Mouse (Mus musculus) intestine, embryonic 16.5 days (tissue): ENCODE data around the gene Pan3. TPM values are rescaled to one million over a fixed set of nuclear protein-coding genes. Genes with fewer than 3 reads are reported as not detected.
A peak's percentile ranks its signal among the peaks of the same experiment; 100 is the strongest.

Experiments used
- ATAC-seq: fragments of 200-750 bp; cut with Nextera tagmentation; 2 replicates; pipeline ENCODE4 v1.8.0; 2017; ENCODE audit warnings: moderate TSS enrichment, moderate library complexity
- H3K27ac ChIP-seq: fragments of 300-500 bp; sonication (generic); 2 replicates; pipeline ENCODE4 v1.5.1; 2014; ENCODE audit warnings: mild to moderate bottlenecking, low read length
- H3K27me3 ChIP-seq: fragments of 300-500 bp; sonication (generic); replicated peaks from 2 replicates; pipeline ENCODE4 v1.6.1; 2014; ENCODE audit warnings: low read length, control low read depth, mixed read lengths; ENCODE audit not compliant: control insufficient read depth, insufficient read depth
- H3K36me3 ChIP-seq: fragments of 300-500 bp; sonication (generic); 2 replicates; pipeline ENCODE4 v1.6.1; 2014; ENCODE audit warnings: low read length, control low read depth; ENCODE audit not compliant: control insufficient read depth, insufficient read depth
- H3K4me1 ChIP-seq: fragments of 300-500 bp; sonication (generic); 2 replicates; pipeline ENCODE4 v1.6.1; 2014; ENCODE audit warnings: low read length, control low read depth, mixed read lengths; ENCODE audit not compliant: control insufficient read depth, insufficient read depth
- H3K4me2 ChIP-seq: fragments of 300-500 bp; sonication (generic); 2 replicates; pipeline ENCODE4 v1.6.1; 2014; ENCODE audit warnings: low read depth, low read length, control low read depth
- H3K4me3 ChIP-seq: fragments of 300-500 bp; sonication (generic); 2 replicates; pipeline ENCODE4 v1.5.1; 2014; ENCODE audit warnings: mild to moderate bottlenecking, low read length
- H3K9ac ChIP-seq: fragments of 300-500 bp; sonication (generic); 2 replicates; pipeline ENCODE4 v1.6.1; 2014; ENCODE audit warnings: low read depth, low read length
- H3K9me3 ChIP-seq: fragments of 300-500 bp; sonication (generic); 2 replicates; pipeline ENCODE4 v1.6.1; 2016; ENCODE audit warnings: low read length, control low read depth; ENCODE audit not compliant: control insufficient read depth
- WGBS: fragments of 180-500 bp; shearing (Covaris S2); extraction: QIAGEN DNeasy Blood & Tissue Kit; methylation state at CpG from one replicate; pipeline ENCODE4 v1.1.7; 2014; 5-methylcytosine and 5-hydroxymethylcytosine counted together
- polyA plus RNA-seq: library from polyadenylated mRNA; unstranded; fragments of >200 nt; fragmentation: Nextera tagmentation; extraction: Ambion mirVana; gene quantifications from 2 replicates; pipeline ENCODE4 v1.2.1, GENCODE M21; 2015

The Pan3 gene
- polyA plus RNA-seq, 1 experiment from 2014 or later = 40.4 TPM

DNA sequence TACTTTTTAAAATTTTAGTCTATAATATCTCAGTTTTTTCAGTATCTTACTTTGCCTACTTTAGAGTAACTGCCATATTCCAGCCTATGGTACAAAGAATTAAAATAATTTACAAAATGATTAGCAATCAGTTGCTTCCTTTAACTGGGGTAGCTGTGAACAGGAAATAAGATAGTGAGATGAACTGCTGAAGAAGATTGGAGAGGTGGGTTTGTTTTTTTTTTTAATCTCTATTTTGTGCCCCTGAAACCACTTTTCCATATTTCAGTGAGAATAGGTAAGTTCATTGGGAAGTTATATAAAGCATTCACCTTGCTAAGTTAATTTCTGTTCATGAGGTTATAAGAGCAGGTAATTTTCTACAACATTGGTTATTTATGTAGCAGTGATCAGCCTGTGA, 36.4 kb downstream of the Pan3 start:
- no peak overlapping the region for H3K27ac ChIP-seq
- no peak overlapping the region for H3K4me2 ChIP-seq
- ATAC-seq = no peak
- no peak overlapping the region for H3K9ac ChIP-seq
- H3K36me3 ChIP-seq = peaks cover 4% of the 10 kb centered on the region; the same call in 1 of the 2 replicates
- H3K9me3 ChIP-seq = no peaks in the 10 kb centered on the region
- no peak overlapping the region for H3K4me3 ChIP-seq
- no peaks in the 10 kb centered on the region for H3K4me1 ChIP-seq
- H3K27me3 ChIP-seq = no peaks in the 10 kb centered on the region

GRCm38 (mm10) chr5:147471163-147471562, 41.2 kb downstream of the Pan3 start:
- H3K9me3 ChIP-seq = no peaks in the 10 kb centered on the region
- no peaks in the 10 kb centered on the region for H3K27me3 ChIP-seq
- H3K4me1 ChIP-seq = no peaks in the 10 kb centered on the region
- peaks cover 4% of the 10 kb centered on the region; the same call in 1 of the 2 replicates for H3K36me3 ChIP-seq
- H3K4me2 ChIP-seq = no peak overlapping the region
- no peak for ATAC-seq
- H3K4me3 ChIP-seq = no peak overlapping the region
- 93% methylated on average over 5 of the region's 5 CpGs for WGBS
- H3K27ac ChIP-seq = no peak overlapping the region
- no peak overlapping the region for H3K9ac ChIP-seq

- 85% methylated on average over 6 of the region's 6 CpGs for WGBS
- Histone ChIP-seq H3K27me3 (no peaks in the 10 kb centered on the region), H3K9me3 (no peaks in the 10 kb centered on the region), H3K4me1 (no peaks in the 10 kb centered on the region), H3K4me2 (no peak overlapping the region), H3K9ac (no peak overlapping the region), H3K27ac (no peak overlapping the region), H3K4me3 (no peak overlapping the region), H3K36me3 (no peaks in the 10 kb centered on the region)
- ATAC-seq = no peak
Measured at GRCm38 (mm10) chr5:147473071-147473470, 43.1 kb downstream of the Pan3 start.

GRCm38 (mm10) chr5:147473856-147474255, 43.9 kb downstream of the Pan3 start:
- Histone ChIP-seq H3K4me1 (no peaks in the 10 kb centered on the region), H3K27me3 (no peaks in the 10 kb centered on the region), H3K9me3 (no peaks in the 10 kb centered on the region), H3K9ac (no peak overlapping the region), H3K27ac (no peak overlapping the region), H3K36me3 (no peaks in the 10 kb centered on the region), H3K4me2 (no peak overlapping the region), H3K4me3 (no peak overlapping the region)
- 87% methylated on average over 3 of the region's 3 CpGs for WGBS
- ATAC-seq = no peak

DNA sequence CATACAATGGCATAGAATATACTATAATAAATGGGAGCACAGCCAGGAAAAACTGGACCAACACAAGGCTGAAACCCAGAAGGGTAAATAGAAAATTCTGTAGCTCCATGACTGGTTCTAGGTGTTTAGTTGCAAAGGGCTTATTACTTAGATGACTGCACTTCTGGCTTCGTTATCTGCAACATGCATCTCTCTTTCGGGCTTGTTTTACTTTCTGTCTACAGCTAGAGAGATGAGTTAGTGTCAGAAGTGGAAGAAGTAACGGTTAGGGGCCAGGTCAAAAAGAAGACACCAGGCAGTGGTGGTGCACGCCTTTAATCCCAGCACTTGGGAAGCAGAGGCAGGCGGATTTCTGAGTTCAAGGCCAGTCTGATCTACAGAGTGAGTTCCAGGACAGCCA, 46.1 kb downstream of the Pan3 start:
- H3K4me1 ChIP-seq = no peaks in the 10 kb centered on the region
- H3K27ac ChIP-seq = no peak overlapping the region
- H3K36me3 ChIP-seq = no peaks in the 10 kb centered on the region
- H3K27me3 ChIP-seq = no peaks in the 10 kb centered on the region
- no peak overlapping the region for H3K9ac ChIP-seq
- no peak overlapping the region for H3K4me3 ChIP-seq
- no peaks in the 10 kb centered on the region for H3K9me3 ChIP-seq
- 91% methylated on average over 5 of the region's 5 CpGs for WGBS
- H3K4me2 ChIP-seq = no peak overlapping the region
- ATAC-seq = no peak

- WGBS = 91% methylated on average over 9 of the region's 9 CpGs
- H3K4me3 ChIP-seq = no peak overlapping the region
- no peaks in the 10 kb centered on the region for H3K9me3 ChIP-seq
- H3K4me1 ChIP-seq = no peaks in the 10 kb centered on the region
- no peak overlapping the region for H3K9ac ChIP-seq
- no peaks in the 10 kb centered on the region for H3K27me3 ChIP-seq
- H3K36me3 ChIP-seq = no peaks in the 10 kb centered on the region
- no peak for ATAC-seq
- H3K4me2 ChIP-seq = no peak overlapping the region
- H3K27ac ChIP-seq = no peak overlapping the region
Measured at GRCm38 (mm10) chr5:147477106-147477505, 47.1 kb downstream of the Pan3 start.

GRCm38 (mm10) chr5:147479341-147479740, 49.4 kb downstream of the Pan3 start:
- ATAC-seq = no peak
- no peaks in the 10 kb centered on the region for H3K4me1 ChIP-seq
- H3K4me2 ChIP-seq = no peak overlapping the region
- no peaks in the 10 kb centered on the region for H3K9me3 ChIP-seq
- no peak overlapping the region for H3K4me3 ChIP-seq
- H3K27ac ChIP-seq = no peak overlapping the region
- no peaks in the 10 kb centered on the region for H3K36me3 ChIP-seq
- H3K9ac ChIP-seq = no peak overlapping the region
- no peaks in the 10 kb centered on the region for H3K27me3 ChIP-seq
- 86% methylated on average over 2 of the region's 2 CpGs for WGBS

DNA sequence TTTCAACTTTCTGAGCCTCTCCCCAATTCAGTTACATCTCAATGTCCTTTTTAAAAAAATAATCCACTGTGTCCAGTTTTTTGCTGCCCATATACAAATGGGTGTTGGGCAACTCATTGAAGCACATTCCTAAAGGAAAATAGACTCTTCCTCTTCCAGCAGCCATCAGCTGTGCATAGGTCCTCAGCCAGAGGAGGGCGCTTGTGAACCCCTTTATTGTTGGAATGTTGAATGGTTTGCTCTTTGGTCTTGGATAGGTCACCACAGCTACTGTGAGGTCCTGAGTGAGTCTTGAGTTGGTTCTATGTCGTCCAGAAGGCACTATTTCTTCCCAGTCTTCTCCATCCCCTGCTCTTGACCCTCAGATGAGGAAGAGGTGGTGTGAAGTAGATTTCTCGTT, 54.2 kb downstream of the Pan3 start:
- Histone ChIP-seq H3K4me2 (no peak overlapping the region), H3K27ac (no peak overlapping the region)
- ATAC-seq = no peak

GRCm38 (mm10) chr5:147489226-147489625, 59.3 kb downstream of the Pan3 start:
- Histone ChIP-seq H3K4me1 (no peaks in the 10 kb centered on the region), H3K36me3 (no peaks in the 10 kb centered on the region), H3K27ac (no peak overlapping the region), H3K9ac (no peak overlapping the region), H3K27me3 (no peaks in the 10 kb centered on the region), H3K4me2 (no peak overlapping the region), H3K4me3 (no peak overlapping the region), H3K9me3 (no peaks in the 10 kb centered on the region)
- ATAC-seq = peak; percentile 58
- 65% methylated on average over 6 of the region's 6 CpGs for WGBS

More for the DNA sequence above, 54.2 kb downstream of the Pan3 start:
- no peaks in the 10 kb centered on the region for H3K9me3 ChIP-seq
- no peak overlapping the region for H3K4me3 ChIP-seq
- H3K27me3 ChIP-seq = no peaks in the 10 kb centered on the region
- 74% methylated on average over 3 of the region's 3 CpGs for WGBS
- no peak overlapping the region for H3K9ac ChIP-seq
- H3K36me3 ChIP-seq = no peaks in the 10 kb centered on the region
- no peaks in the 10 kb centered on the region for H3K4me1 ChIP-seq

- no peaks in the 10 kb centered on the region for H3K9me3 ChIP-seq
- no peak overlapping the region for H3K9ac ChIP-seq
- H3K4me2 ChIP-seq = no peak overlapping the region
- no peaks in the 10 kb centered on the region for H3K36me3 ChIP-seq
- 89% methylated on average over 5 of the region's 5 CpGs for WGBS
- no peak overlapping the region for H3K4me3 ChIP-seq
- H3K27me3 ChIP-seq = no peaks in the 10 kb centered on the region
- no peak for ATAC-seq
- no peak overlapping the region for H3K27ac ChIP-seq
- H3K4me1 ChIP-seq = no peaks in the 10 kb centered on the region
Measured at GRCm38 (mm10) chr5:147490907-147491306, 60.9 kb downstream of the Pan3 start.
